Mouse (Mus musculus): ENCODE results near the gene Nin. TPM values are rescaled to one million over a fixed set of nuclear protein-coding genes. Genes with fewer than 3 reads are reported as not detected.

Gene Nin
- total and polyA plus RNA-seq, 2 experiments from 2014 or later: 8.5 to 28.4 TPM

DNA sequence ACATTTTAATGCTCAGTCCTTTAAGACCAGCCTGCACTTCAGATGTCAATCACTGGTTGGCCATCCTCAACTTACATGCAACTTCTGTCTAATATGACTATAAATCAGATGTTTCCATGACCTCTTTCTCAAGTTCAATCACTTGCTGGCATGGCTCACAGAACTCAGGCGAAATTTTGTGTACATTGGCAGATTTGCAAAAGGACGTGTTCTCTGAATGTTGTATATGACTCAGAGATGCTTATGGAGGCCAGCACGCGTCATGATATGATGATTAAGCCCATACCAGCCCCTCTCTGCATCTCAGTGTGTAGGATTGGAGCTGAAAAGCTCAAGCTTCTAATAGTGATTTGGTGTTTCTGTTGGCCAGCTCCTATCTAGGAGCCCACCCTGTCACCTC lies 13.1 kb upstream of the Nin start:
- WGBS: 84% methylated on average over 4 of the region's 4 CpGs
- DNase-seq (no peak), ATAC-seq (no peak)
- H3K9ac ChIP-seq: no peak overlapping the region
- TF ChIP-seq CTCF (IDR thresholded peaks at IDR 0.05; ENCODE audit: low read depth): no peak
- H3K4me1 ChIP-seq (ENCODE audit: insufficient read depth): no peaks in the 10 kb centered on the region
- H3K36me3 ChIP-seq (ENCODE audit: insufficient read depth): no peaks in the 10 kb centered on the region
- no peaks in the 10 kb centered on the region for H3K27me3 ChIP-seq (ENCODE audit: insufficient read depth, low read length)
- no peak overlapping the region for H3K4me2 ChIP-seq (ENCODE audit: low read depth)
- H3K4me3 ChIP-seq (ENCODE audit: low read depth, low read length): no peak overlapping the region
- H3K27ac ChIP-seq (ENCODE audit: low read depth, low read length): no peak overlapping the region
- H3K9me3 ChIP-seq (ENCODE audit: low read length): no peaks in the 10 kb centered on the region

- no peaks in the 10 kb centered on the region for H3K9me3 ChIP-seq (ENCODE audit: low read length)
- no peaks in the 10 kb centered on the region for H3K27me3 ChIP-seq (ENCODE audit: insufficient read depth, low read length)
- no peak for TF ChIP-seq CTCF (IDR thresholded peaks at IDR 0.05; ENCODE audit: low read depth)
- H3K4me3 ChIP-seq (ENCODE audit: low read depth, low read length): no peak overlapping the region
- H3K4me1 ChIP-seq (ENCODE audit: insufficient read depth): 0 out of 2 replicates have a peak, but pooled peaks cover 4% of the 10 kb centered on the region
- WGBS: 60% methylated on average over 2 of the region's 2 CpGs
- no peak for DNase-seq
- no peak overlapping the region for H3K9ac ChIP-seq
- peak; percentile 34 for ATAC-seq
- no peaks in the 10 kb centered on the region for H3K36me3 ChIP-seq (ENCODE audit: insufficient read depth)
- H3K27ac ChIP-seq (ENCODE audit: low read depth, low read length): peak overlapping the region; percentile 59
- no peak overlapping the region for H3K4me2 ChIP-seq (ENCODE audit: low read depth)
Measured at GRCm38 (mm10) chr12:70119552-70119951, 6.0 kb upstream of the Nin start.

- TF ChIP-seq CTCF (IDR thresholded peaks at IDR 0.05; ENCODE audit: low read depth): peak; percentile 30; the same call in 1 of the 2 replicates
- WGBS: 51% methylated on average over 10 of the region's 10 CpGs
- H3K9ac ChIP-seq: no peak overlapping the region
- H3K27me3 ChIP-seq (ENCODE audit: insufficient read depth, low read length): no peaks in the 10 kb centered on the region
- 0 out of 2 replicates have a peak, but pooled peaks cover 4% of the 10 kb centered on the region for H3K4me1 ChIP-seq (ENCODE audit: insufficient read depth)
- H3K27ac ChIP-seq (ENCODE audit: low read depth, low read length): peak overlapping the region; percentile 70
- no peak overlapping the region for H3K4me3 ChIP-seq (ENCODE audit: low read depth, low read length)
- ATAC-seq (peak; percentile 92), DNase-seq (peak; percentile 87)
- no peak overlapping the region for H3K4me2 ChIP-seq (ENCODE audit: low read depth)
- H3K9me3 ChIP-seq (ENCODE audit: low read length): no peaks in the 10 kb centered on the region
- H3K36me3 ChIP-seq (ENCODE audit: insufficient read depth): no peaks in the 10 kb centered on the region
Measured at GRCm38 (mm10) chr12:70118721-70119345, 5.3 kb upstream of the Nin start.

GRCm38 (mm10) chr12:70117146-70117545 lies 3.6 kb upstream of the Nin start:
- Histone ChIP-seq H3K4me1 (ENCODE audit: insufficient read depth) (0 out of 2 replicates have a peak, but pooled peaks cover 4% of the 10 kb centered on the region), H3K9ac (no peak overlapping the region), H3K27ac (ENCODE audit: low read depth, low read length) (no peak overlapping the region), H3K4me2 (ENCODE audit: low read depth) (no peak overlapping the region), H3K36me3 (ENCODE audit: insufficient read depth) (no peaks in the 10 kb centered on the region), H3K27me3 (ENCODE audit: insufficient read depth, low read length) (no peaks in the 10 kb centered on the region), H3K4me3 (ENCODE audit: low read depth, low read length) (no peak overlapping the region), H3K9me3 (ENCODE audit: low read length) (no peaks in the 10 kb centered on the region)
- no peak for ATAC-seq
- no peak for DNase-seq
- 86% methylated on average over 10 of the region's 10 CpGs for WGBS
- TF ChIP-seq CTCF (IDR thresholded peaks at IDR 0.05; ENCODE audit: low read depth): no peak

DNA sequence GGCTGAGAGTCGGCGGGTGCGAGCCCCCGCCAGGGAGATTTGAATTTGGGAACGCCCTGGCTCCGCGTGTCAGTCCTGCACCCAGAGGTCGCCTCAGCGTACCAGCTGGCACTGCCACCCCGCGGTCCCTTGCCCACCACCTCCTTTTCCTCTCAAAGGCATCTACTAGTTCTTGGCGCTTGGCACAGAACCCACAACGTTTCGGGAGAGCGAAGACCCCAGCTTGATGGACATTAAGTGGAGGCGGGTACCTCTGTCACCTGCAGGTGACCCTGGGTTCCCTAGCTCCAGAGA lies 1.5 kb downstream of the Nin start:
- Histone ChIP-seq H3K9ac (peak overlapping the region; percentile 92), H3K4me2 (ENCODE audit: low read depth) (peak overlapping the region; percentile 79), H3K4me1 (ENCODE audit: insufficient read depth) (0 out of 2 replicates have a peak, but pooled peaks cover 11% of the 10 kb centered on the region), H3K4me3 (ENCODE audit: low read depth, low read length) (peak overlapping the region; percentile 64), H3K27me3 (ENCODE audit: insufficient read depth, low read length) (no peaks in the 10 kb centered on the region), H3K27ac (ENCODE audit: low read depth, low read length) (peak overlapping the region; percentile 94), H3K36me3 (ENCODE audit: insufficient read depth) (no peaks in the 10 kb centered on the region), H3K9me3 (ENCODE audit: low read length) (no peaks in the 10 kb centered on the region)
- ATAC-seq: no peak
- TF ChIP-seq CTCF (IDR thresholded peaks at IDR 0.05; ENCODE audit: low read depth): 0 out of 2 replicates have a peak, but pooled peaks have one; percentile 3
- 5% methylated on average over 15 of the region's 16 CpGs for WGBS
- no peak for DNase-seq

DNA sequence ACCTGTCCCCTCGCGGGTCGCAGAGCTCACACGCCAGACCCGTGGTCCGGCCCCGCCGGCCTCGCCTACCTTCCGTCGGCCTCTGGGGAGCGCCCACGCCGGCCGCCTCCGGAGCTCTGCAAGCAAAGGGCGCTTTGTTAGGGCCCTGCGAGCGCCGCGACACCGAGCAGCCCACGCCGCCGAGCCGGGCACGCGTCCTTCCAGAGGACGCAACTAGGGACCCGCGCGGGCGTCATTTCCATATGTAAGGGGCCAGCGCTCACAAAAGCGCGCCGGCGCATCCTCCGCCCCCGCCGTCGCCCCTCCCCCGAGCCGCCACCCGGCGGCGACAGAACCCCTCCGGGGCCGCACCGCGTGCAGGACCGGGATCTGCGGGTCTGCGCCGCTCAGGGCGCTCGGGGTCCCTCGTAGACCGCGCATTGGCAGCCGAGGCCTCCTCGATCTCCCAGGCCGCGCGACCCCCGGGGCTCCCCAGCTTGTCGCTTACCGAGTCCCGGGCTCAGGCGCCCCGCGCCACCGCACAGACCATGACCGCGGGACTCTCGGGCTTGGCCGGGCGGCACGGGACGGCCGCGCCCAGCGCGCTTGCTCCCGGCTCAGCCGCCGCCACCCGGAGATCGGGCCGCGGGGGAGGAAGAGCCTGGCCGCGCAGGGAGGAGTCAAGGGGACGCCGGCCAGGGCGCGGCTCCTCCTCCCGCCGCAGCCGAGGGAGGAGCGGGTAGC lies 2.0 kb downstream of the Nin start:
- Histone ChIP-seq H3K9me3 (ENCODE audit: low read length) (no peaks in the 10 kb centered on the region), H3K36me3 (ENCODE audit: insufficient read depth) (no peaks in the 10 kb centered on the region), H3K4me1 (ENCODE audit: insufficient read depth) (0 out of 2 replicates have a peak, but pooled peaks cover 11% of the 10 kb centered on the region), H3K27ac (ENCODE audit: low read depth, low read length) (peak overlapping the region; percentile 94), H3K27me3 (ENCODE audit: insufficient read depth, low read length) (no peaks in the 10 kb centered on the region), H3K4me3 (ENCODE audit: low read depth, low read length) (peak overlapping the region; percentile 64), H3K9ac (peak overlapping the region; percentile 92), H3K4me2 (ENCODE audit: low read depth) (peak overlapping the region; percentile 79)
- ATAC-seq (peak; percentile 82), DNase-seq (peak; percentile 88)
- 0 out of 2 replicates have a peak, but pooled peaks have one; percentile 27 for TF ChIP-seq CTCF (IDR thresholded peaks at IDR 0.05; ENCODE audit: low read depth)
- WGBS: 3% methylated on average over 100 of the region's 101 CpGs

- peak overlapping the region; percentile 79 for H3K4me2 ChIP-seq (ENCODE audit: low read depth)
- 0 out of 2 replicates have a peak, but pooled peaks cover 15% of the 10 kb centered on the region for H3K4me1 ChIP-seq (ENCODE audit: insufficient read depth)
- no peaks in the 10 kb centered on the region for H3K9me3 ChIP-seq (ENCODE audit: low read length)
- H3K9ac ChIP-seq: peak overlapping the region; percentile 92
- peak overlapping the region; percentile 64 for H3K4me3 ChIP-seq (ENCODE audit: low read depth, low read length)
- 1% methylated on average over 16 of the region's 16 CpGs for WGBS
- DNase-seq (peak; percentile 61), ATAC-seq (peak; percentile 47)
- peak overlapping the region; percentile 94 for H3K27ac ChIP-seq (ENCODE audit: low read depth, low read length)
- H3K36me3 ChIP-seq (ENCODE audit: insufficient read depth): no peaks in the 10 kb centered on the region
- H3K27me3 ChIP-seq (ENCODE audit: insufficient read depth, low read length): no peaks in the 10 kb centered on the region
- TF ChIP-seq CTCF (IDR thresholded peaks at IDR 0.05; ENCODE audit: low read depth): no peak
Measured at GRCm38 (mm10) chr12:70111117-70111366, 2.5 kb downstream of the Nin start.

Data from forebrain, postnatal 0 days (tissue).